Mouse (Mus musculus) liver, embryonic 13.5 days (tissue): ENCODE measurements at regions not wholly inside any gene's neighbourhood (a gene's known extent, or its start where the extent isn't known, plus 50 kb on each side); places are given as distances from the start of the nearest gene placed in this dataset.

Experiments
- ATAC-seq: fragments of 200-750 bp; cut with Nextera tagmentation; 2 replicates; pipeline ENCODE4 v1.8.0; 2017; ENCODE audit warnings: low read depth, mild to moderate bottlenecking, moderate number of reproducible peaks, moderate library complexity
- DNase-seq: peaks from one replicate; pipeline ENCODE4 v3.0.0; 2022
- H3K27ac ChIP-seq: fragments of 300-500 bp; sonication (generic); 2 replicates; pipeline ENCODE4 v1.5.1; 2015; ENCODE audit warnings: moderate library complexity, mild to moderate bottlenecking, inconsistent platforms
- H3K27me3 ChIP-seq: fragments of 300-500 bp; sonication (generic); 2 replicates; pipeline ENCODE4 v1.6.1; 2015; ENCODE audit warnings: mild to moderate bottlenecking, inconsistent platforms
- H3K36me3 ChIP-seq: fragments of 300-500 bp; sonication (generic); 2 replicates; pipeline ENCODE4 v1.6.1; 2015; ENCODE audit warnings: mild to moderate bottlenecking, inconsistent platforms
- H3K4me1 ChIP-seq: fragments of 300-500 bp; sonication (generic); replicated peaks from 2 replicates; pipeline ENCODE4 v1.6.1; 2015; ENCODE audit warnings: inconsistent platforms
- H3K4me2 ChIP-seq: fragments of 300-500 bp; sonication (generic); 2 replicates; pipeline ENCODE4 v1.6.1; 2015; ENCODE audit warnings: inconsistent platforms, mild to moderate bottlenecking, moderate library complexity
- H3K4me3 ChIP-seq: fragments of 300-500 bp; sonication (generic); replicated peaks from 2 replicates; pipeline ENCODE4 v1.5.1; 2015; ENCODE audit warnings: mild to moderate bottlenecking, inconsistent platforms
- H3K9ac ChIP-seq: fragments of 300-500 bp; sonication (generic); 2 replicates; pipeline ENCODE4 v1.6.1; 2015; ENCODE audit warnings: mild to moderate bottlenecking, inconsistent platforms
- H3K9me3 ChIP-seq: fragments of 300-500 bp; sonication (generic); replicated peaks from 2 replicates; pipeline ENCODE4 v1.6.1; 2016; ENCODE audit warnings: inconsistent platforms
- WGBS: fragments of 180-500 bp; shearing (Covaris S2); methylation state at CpG from one replicate; pipeline ENCODE4 v1.1.7; 2015; ENCODE audit not compliant: insufficient replicate concordance; 5-methylcytosine and 5-hydroxymethylcytosine counted together

DNA sequence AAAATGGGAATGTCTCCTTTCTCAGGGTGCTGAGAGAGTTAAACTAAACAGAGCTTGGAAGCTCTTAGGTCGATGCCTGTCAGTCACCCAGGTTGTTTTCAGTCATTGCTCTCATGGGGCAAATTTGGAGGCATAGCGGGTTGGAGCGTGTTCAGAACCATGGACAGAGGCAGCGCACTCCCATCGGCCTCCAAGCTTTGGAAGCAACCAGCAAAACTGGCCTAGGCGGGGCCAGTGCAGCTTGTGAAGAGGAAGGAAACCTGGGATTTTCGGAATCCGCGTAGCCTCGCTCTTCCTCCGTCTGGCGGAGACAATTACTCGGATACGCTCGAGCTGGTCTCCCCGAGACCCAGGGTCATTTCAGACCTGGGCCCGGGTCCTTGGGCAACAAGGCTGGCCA is 63.4 kb upstream of the Pax2 start:
- ATAC-seq: no peak
- Histone ChIP-seq H3K27me3 (peaks cover 78% of the 10 kb centered on the region), H3K4me3 (no peak overlapping the region), H3K27ac (no peak overlapping the region), H3K36me3 (no peaks in the 10 kb centered on the region), H3K4me1 (0 out of 2 replicates have a peak, but pooled peaks cover 3% of the 10 kb centered on the region), H3K9ac (no peak overlapping the region), H3K4me2 (no peak overlapping the region), H3K9me3 (no peaks in the 10 kb centered on the region)
- no peak for DNase-seq
- WGBS: 2% methylated on average over 17 of the region's 17 CpGs

DNA sequence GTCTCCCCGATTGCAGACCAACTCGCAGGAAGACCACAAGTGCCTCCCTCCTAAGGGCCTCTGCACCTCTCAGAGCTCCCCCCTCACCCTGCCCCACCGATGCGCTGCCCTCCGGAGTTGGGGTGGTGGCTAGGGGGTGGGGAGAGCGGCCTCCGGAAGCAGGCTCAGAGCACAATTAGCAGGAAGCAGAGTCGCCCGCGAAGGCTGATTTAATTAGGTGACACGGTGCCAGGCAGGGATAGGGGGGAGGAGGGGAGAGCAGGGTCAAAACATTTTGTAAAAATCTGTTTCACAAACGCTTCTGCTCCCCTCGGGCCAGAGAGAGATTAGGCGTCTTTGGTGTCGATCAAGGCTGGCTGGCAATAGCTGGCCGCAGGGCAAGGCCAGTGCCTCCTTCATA is 63.0 kb upstream of the Pax2 start:
- Histone ChIP-seq H3K4me3 (no peak overlapping the region), H3K4me1 (0 out of 2 replicates have a peak, but pooled peaks cover 3% of the 10 kb centered on the region), H3K27ac (no peak overlapping the region), H3K9ac (no peak overlapping the region), H3K4me2 (no peak overlapping the region), H3K27me3 (peaks cover 78% of the 10 kb centered on the region), H3K9me3 (no peaks in the 10 kb centered on the region), H3K36me3 (no peaks in the 10 kb centered on the region)
- WGBS: under 1% methylated on average over 16 of the region's 16 CpGs
- ATAC-seq (no peak), DNase-seq (no peak)

DNA sequence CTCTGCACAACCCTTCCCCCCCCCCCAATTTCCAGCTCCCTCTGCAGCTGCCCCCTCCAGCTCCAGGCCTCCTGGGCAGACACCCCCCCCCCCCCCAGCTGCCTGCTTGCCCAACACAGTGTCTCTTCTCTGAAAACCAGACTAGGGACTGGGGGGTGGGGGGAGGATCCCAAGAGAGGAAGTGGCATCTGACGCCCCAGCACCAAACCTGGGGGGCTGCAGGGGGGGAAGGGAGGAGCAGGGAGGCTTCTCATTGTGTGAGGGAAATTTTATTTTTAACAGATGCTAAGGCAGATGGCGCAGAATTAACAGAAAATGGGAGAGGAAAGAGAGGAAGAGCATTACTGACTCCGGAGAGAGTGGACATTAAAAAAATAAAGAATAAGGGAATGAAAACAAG is 60.5 kb upstream of the Pax2 start:
- ATAC-seq (no peak), DNase-seq (no peak)
- H3K4me3 ChIP-seq: no peak overlapping the region
- no peak overlapping the region for H3K27ac ChIP-seq
- no peak overlapping the region for H3K4me2 ChIP-seq
- no peak overlapping the region for H3K9ac ChIP-seq
- H3K27me3 ChIP-seq: peaks cover 84% of the 10 kb centered on the region
- no peaks in the 10 kb centered on the region for H3K9me3 ChIP-seq
- 8% methylated on average over 3 of the region's 3 CpGs for WGBS
- 0 out of 2 replicates have a peak, but pooled peaks cover 3% of the 10 kb centered on the region for H3K4me1 ChIP-seq
- no peaks in the 10 kb centered on the region for H3K36me3 ChIP-seq

GRCm38 (mm10) chr19:44696059-44696712 is 59.7 kb upstream of the Pax2 start:
- Histone ChIP-seq H3K4me3 (no peak overlapping the region), H3K9ac (no peak overlapping the region), H3K4me2 (no peak overlapping the region), H3K4me1 (0 out of 2 replicates have a peak, but pooled peaks cover 3% of the 10 kb centered on the region), H3K27me3 (peaks cover 85% of the 10 kb centered on the region), H3K27ac (no peak overlapping the region), H3K9me3 (no peaks in the 10 kb centered on the region), H3K36me3 (no peaks in the 10 kb centered on the region)
- 9% methylated on average over 8 of the region's 8 CpGs for WGBS
- ATAC-seq: no peak
- no peak for DNase-seq

DNA sequence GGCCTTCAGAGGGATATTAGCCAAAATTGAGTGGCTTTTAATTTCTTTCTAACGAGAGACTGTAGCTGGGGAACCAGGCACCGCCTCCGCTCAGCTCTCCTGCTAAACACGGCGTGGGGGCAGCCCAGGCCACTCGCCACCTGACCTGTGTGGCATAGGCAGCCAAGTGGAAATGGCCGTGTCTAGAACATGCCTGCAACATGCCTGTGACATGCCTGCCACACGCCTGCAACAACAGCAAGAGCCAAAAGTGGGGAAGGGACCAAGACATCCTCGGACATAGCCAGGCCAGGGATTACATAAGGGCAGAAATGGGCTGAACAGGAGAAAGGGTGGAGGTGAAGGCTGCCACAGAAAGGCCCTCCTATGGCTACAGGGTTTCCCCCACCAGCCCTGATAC is 59.1 kb upstream of the Pax2 start:
- Histone ChIP-seq H3K4me2 (no peak overlapping the region), H3K27me3 (peaks cover 84% of the 10 kb centered on the region), H3K9ac (no peak overlapping the region), H3K9me3 (no peaks in the 10 kb centered on the region), H3K36me3 (no peaks in the 10 kb centered on the region), H3K27ac (no peak overlapping the region), H3K4me1 (0 out of 2 replicates have a peak, but pooled peaks cover 3% of the 10 kb centered on the region), H3K4me3 (no peak overlapping the region)
- DNase-seq (no peak), ATAC-seq (no peak)
- 31% methylated on average over 9 of the region's 9 CpGs for WGBS

- Histone ChIP-seq H3K36me3 (no peaks in the 10 kb centered on the region), H3K4me1 (no peaks in the 10 kb centered on the region), H3K9me3 (no peaks in the 10 kb centered on the region), H3K9ac (no peak overlapping the region), H3K27ac (no peak overlapping the region), H3K4me2 (no peak overlapping the region), H3K27me3 (peaks cover 77% of the 10 kb centered on the region), H3K4me3 (no peak overlapping the region)
- no peak for ATAC-seq
- 20% methylated on average over 21 of the region's 21 CpGs for WGBS
- DNase-seq: no peak
Measured at GRCm38 (mm10) chr19:44698382-44699256, 57.2 kb upstream of the Pax2 start.
